Mouse (Mus musculus) T-cell, adult 2 months (primary cell): ENCODE measurements around the gene Tceanc.
A peak's percentile ranks its signal among the peaks of the same experiment; 100 is the strongest.

Source experiments
- DNase-seq: peaks from one replicate; pipeline ENCODE4 v3.0.0; 2022; ENCODE audit warnings: low spot score

Tceanc gene

GRCm38 (mm10) chrX:166479365-166479983, 38.9 kb downstream of the Tceanc start, which contains the start of gene Rab9:
Gene Rab9 (minus strand): TSS chrX:166479867.
- peak; percentile 91 for DNase-seq

GRCm38 (mm10) chrX:166478631-166479364, 39.6 kb downstream of the Tceanc start:
- DNase-seq = peak; percentile 2

- no peak for DNase-seq
These were observed 41.0 kb downstream of the Tceanc start for GRCm38 (mm10) chrX:166477393-166477792.

GRCm38 (mm10) chrX:166472612-166473011, 45.8 kb downstream of the Tceanc start:
- DNase-seq = no peak

- DNase-seq = no peak
These were observed 50.0 kb downstream of the Tceanc start for GRCm38 (mm10) chrX:166468321-166468720.

- no peak for DNase-seq
These were observed 62.8 kb downstream of the Tceanc start for GRCm38 (mm10) chrX:166455525-166455924.

- no peak for DNase-seq
These were observed 64.0 kb downstream of the Tceanc start for GRCm38 (mm10) chrX:166454331-166454730.

GRCm38 (mm10) chrX:166453532-166453931, 64.8 kb downstream of the Tceanc start:
- DNase-seq = no peak
